Mouse (Mus musculus) kidney, embryonic 14.5 days (tissue): ENCODE data around the gene Pkd2l1. TPM values are rescaled to one million over a fixed set of nuclear protein-coding genes. Genes with fewer than 3 reads are reported as not detected.

Experiments
- ATAC-seq: fragments of 200-750 bp; cut with Nextera tagmentation; 2 replicates; pipeline ENCODE4 v1.8.0; 2017; ENCODE audit warnings: moderate number of reproducible peaks, mild to moderate bottlenecking, moderate TSS enrichment, moderate library complexity; ENCODE audit not compliant: low FRiP score, low TSS enrichment
- H3K27ac ChIP-seq: fragments of 300-500 bp; sonication (generic); 2 replicates; pipeline ENCODE4 v1.5.1; 2014; ENCODE audit warnings: low read depth, mild to moderate bottlenecking, low read length, moderate library complexity, mixed read lengths
- H3K27me3 ChIP-seq: fragments of 300-500 bp; sonication (generic); 2 replicates; pipeline ENCODE4 v1.6.1; 2014; ENCODE audit warnings: mild to moderate bottlenecking, low read length; ENCODE audit not compliant: control insufficient read depth, insufficient read depth
- H3K36me3 ChIP-seq: fragments of 300-500 bp; sonication (generic); 2 replicates; pipeline ENCODE4 v1.6.1; 2014; ENCODE audit warnings: low read length, mixed read lengths; ENCODE audit not compliant: control insufficient read depth, insufficient read depth
- H3K4me1 ChIP-seq: fragments of 300-500 bp; sonication (generic); 2 replicates; pipeline ENCODE4 v1.6.1; 2014; ENCODE audit warnings: low read length, mixed read lengths; ENCODE audit not compliant: control insufficient read depth, insufficient read depth
- H3K4me2 ChIP-seq: fragments of 300-500 bp; sonication (generic); replicated peaks from 2 replicates; pipeline ENCODE4 v1.6.1; 2014; ENCODE audit warnings: low read depth, mild to moderate bottlenecking, low read length
- H3K4me3 ChIP-seq: fragments of 300-500 bp; sonication (generic); 2 replicates; pipeline ENCODE4 v1.5.1; 2014; ENCODE audit warnings: mild to moderate bottlenecking, low read length
- H3K9ac ChIP-seq: fragments of 300-500 bp; sonication (generic); 2 replicates; pipeline ENCODE4 v1.6.1; 2014; ENCODE audit warnings: low read depth, mild to moderate bottlenecking, low read length, moderate library complexity
- H3K9me3 ChIP-seq: fragments of 300-500 bp; sonication (generic); 2 replicates; pipeline ENCODE4 v1.6.1; 2016; ENCODE audit warnings: low read length; ENCODE audit not compliant: control insufficient read depth
- WGBS: fragments of 180-500 bp; shearing (Covaris S2); extraction: QIAGEN DNeasy Blood & Tissue Kit; methylation state at CpG from one replicate; pipeline ENCODE4 v1.1.7; 2014; 5-methylcytosine and 5-hydroxymethylcytosine counted together
- polyA plus RNA-seq: library from polyadenylated mRNA; unstranded; fragments of >200 nt; fragmentation: Nextera tagmentation; extraction: Ambion mirVana; gene quantifications from 2 replicates; pipeline ENCODE4 v1.2.1, GENCODE M21; 2014

Pkd2l1 gene
- polyA plus RNA-seq, 1 experiment from 2014 or later, result not detected

DNA sequence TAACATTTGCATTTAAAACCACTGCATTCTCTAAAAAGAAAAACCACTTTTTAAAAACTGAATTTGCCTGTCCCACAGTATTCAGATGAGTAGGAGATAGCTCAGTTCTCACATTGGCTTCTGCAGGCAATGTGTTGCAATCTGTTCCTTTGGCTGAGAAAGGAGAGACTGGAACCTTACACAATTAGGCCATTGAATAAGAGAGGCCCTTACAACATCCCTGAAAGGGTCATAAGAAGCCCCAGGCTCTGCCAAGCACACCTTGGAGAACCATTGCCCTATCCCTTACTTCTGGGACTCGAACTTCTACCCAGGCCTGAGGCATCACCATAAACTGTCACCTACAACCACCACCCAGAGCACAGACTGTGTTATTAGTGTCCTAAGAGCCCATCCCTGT is 11.7 kb downstream of the Pkd2l1 start:
- H3K9me3 ChIP-seq, result peaks cover 6% of the 10 kb centered on the region; the same call in 1 of the 2 replicates
- no peak overlapping the region for H3K9ac ChIP-seq
- no peak for ATAC-seq
- 96% methylated on average over 1 of the region's 1 CpGs for WGBS
- H3K4me3 ChIP-seq, result no peak overlapping the region
- no peaks in the 10 kb centered on the region for H3K36me3 ChIP-seq
- no peak overlapping the region for H3K27ac ChIP-seq
- H3K4me1 ChIP-seq, result no peaks in the 10 kb centered on the region
- no peaks in the 10 kb centered on the region for H3K27me3 ChIP-seq
- H3K4me2 ChIP-seq, result no peak overlapping the region

DNA sequence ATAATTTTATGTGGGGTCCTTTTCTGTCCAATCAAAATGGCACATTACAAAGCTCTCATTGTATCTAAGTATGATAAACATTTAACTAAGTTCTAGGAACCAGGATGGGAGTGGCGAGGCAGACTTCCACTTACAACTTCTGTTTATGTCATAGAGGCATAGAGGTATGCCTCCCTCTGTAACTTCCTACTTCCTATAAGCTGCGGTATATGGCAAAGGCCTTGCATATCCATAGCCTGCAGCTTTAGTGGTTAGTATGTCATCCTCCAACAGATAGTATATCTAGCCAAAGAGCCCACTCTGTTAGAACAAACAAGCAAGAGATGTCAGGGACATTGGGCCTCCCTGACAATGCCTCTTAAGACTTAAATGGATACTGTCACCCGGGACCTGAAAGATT is 15.5 kb downstream of the Pkd2l1 start:
- H3K9ac ChIP-seq, result no peak overlapping the region
- WGBS, result 87% methylated on average over 3 of the region's 3 CpGs
- no peak for ATAC-seq
- H3K9me3 ChIP-seq, result peaks cover 9% of the 10 kb centered on the region; the same call in 1 of the 2 replicates
- no peak overlapping the region for H3K4me2 ChIP-seq
- H3K4me1 ChIP-seq, result no peaks in the 10 kb centered on the region
- no peaks in the 10 kb centered on the region for H3K27me3 ChIP-seq
- H3K27ac ChIP-seq, result no peak overlapping the region
- no peaks in the 10 kb centered on the region for H3K36me3 ChIP-seq
- no peak overlapping the region for H3K4me3 ChIP-seq

- no peak overlapping the region for H3K4me3 ChIP-seq
- ATAC-seq, result no peak
- H3K36me3 ChIP-seq, result no peaks in the 10 kb centered on the region
- WGBS, result 69% methylated on average over 8 of the region's 8 CpGs
- H3K9me3 ChIP-seq, result peaks cover 9% of the 10 kb centered on the region; the same call in 1 of the 2 replicates
- H3K4me2 ChIP-seq, result no peak overlapping the region
- H3K4me1 ChIP-seq, result no peaks in the 10 kb centered on the region
- H3K27me3 ChIP-seq, result no peaks in the 10 kb centered on the region
- no peak overlapping the region for H3K9ac ChIP-seq
- H3K27ac ChIP-seq, result no peak overlapping the region
These were observed 17.4 kb downstream of the Pkd2l1 start for GRCm38 (mm10) chr19:44174835-44175234.

GRCm38 (mm10) chr19:44161515-44161914 is 30.7 kb downstream of the Pkd2l1 start:
- no peak for ATAC-seq
- Histone ChIP-seq H3K36me3 (no peaks in the 10 kb centered on the region), H3K27me3 (no peaks in the 10 kb centered on the region), H3K4me3 (no peak overlapping the region), H3K9me3 (no peaks in the 10 kb centered on the region), H3K4me2 (no peak overlapping the region), H3K9ac (no peak overlapping the region), H3K4me1 (no peaks in the 10 kb centered on the region), H3K27ac (no peak overlapping the region)
- WGBS, result 16% methylated on average over 3 of the region's 3 CpGs

- Histone ChIP-seq H3K27me3 (no peaks in the 10 kb centered on the region), H3K36me3 (no peaks in the 10 kb centered on the region), H3K4me3 (no peak overlapping the region), H3K9ac (no peak overlapping the region), H3K27ac (no peak overlapping the region), H3K4me2 (no peak overlapping the region), H3K4me1 (no peaks in the 10 kb centered on the region), H3K9me3 (no peaks in the 10 kb centered on the region)
- WGBS, result 86% methylated on average over 3 of the region's 3 CpGs
- ATAC-seq, result no peak
These were observed 32.9 kb downstream of the Pkd2l1 start for GRCm38 (mm10) chr19:44159386-44159785.

DNA sequence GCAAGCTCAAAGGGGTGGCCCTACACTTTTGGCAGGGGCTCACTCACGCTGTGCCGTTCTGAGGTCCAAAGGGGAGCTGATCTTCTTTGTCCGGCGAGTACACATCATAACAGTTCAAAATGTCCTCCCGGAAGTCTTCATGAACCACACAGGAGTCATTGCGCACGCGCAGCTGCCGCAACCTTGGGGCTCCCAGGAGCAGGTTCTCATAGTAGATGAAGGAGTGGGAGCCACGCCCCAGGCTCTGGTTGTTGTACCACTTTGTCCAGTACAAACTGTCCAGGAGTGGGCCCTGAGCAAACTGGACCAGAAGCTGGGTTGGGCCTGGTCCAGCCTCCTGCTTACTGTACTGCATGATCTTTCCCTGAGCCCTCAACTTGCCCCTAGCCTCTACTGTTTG is 35.2 kb downstream of the Pkd2l1 start:
- 94% methylated on average over 10 of the region's 10 CpGs for WGBS
- H3K36me3 ChIP-seq, result no peaks in the 10 kb centered on the region
- no peak overlapping the region for H3K4me3 ChIP-seq
- H3K27ac ChIP-seq, result no peak overlapping the region
- no peaks in the 10 kb centered on the region; the same call in 1 of the 2 replicates for H3K27me3 ChIP-seq
- no peaks in the 10 kb centered on the region for H3K9me3 ChIP-seq
- no peak overlapping the region for H3K9ac ChIP-seq
- no peak for ATAC-seq
- no peak overlapping the region for H3K4me2 ChIP-seq
- H3K4me1 ChIP-seq, result no peaks in the 10 kb centered on the region

DNA sequence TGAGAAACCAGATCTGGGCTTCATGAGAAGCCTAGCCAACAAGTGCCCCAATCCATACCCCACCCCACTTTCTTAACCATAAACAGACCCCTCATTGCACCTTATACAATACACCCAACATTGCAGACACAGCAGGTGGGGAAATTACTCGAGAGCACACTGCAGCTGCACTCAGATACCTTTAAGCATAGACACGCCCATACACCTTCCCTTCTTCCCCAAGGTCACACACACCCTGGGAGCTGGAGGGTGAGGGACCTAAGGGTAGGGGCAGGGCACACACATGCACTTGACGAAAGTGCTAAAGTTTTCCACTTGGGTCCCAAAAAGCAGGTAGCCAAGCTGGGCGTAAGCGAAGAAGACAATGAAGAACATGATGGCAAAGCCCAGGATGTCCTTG is 38.5 kb downstream of the Pkd2l1 start:
- no peaks in the 10 kb centered on the region for H3K36me3 ChIP-seq
- no peaks in the 10 kb centered on the region for H3K9me3 ChIP-seq
- no peak overlapping the region for H3K4me2 ChIP-seq
- no peak overlapping the region for H3K9ac ChIP-seq
- no peak for ATAC-seq
- H3K4me3 ChIP-seq, result no peak overlapping the region
- no peaks in the 10 kb centered on the region; the same call in 1 of the 2 replicates for H3K27me3 ChIP-seq
- H3K4me1 ChIP-seq, result no peaks in the 10 kb centered on the region
- no peak overlapping the region for H3K27ac ChIP-seq
- 81% methylated on average over 5 of the region's 5 CpGs for WGBS

GRCm38 (mm10) chr19:44148991-44149390 is 43.3 kb downstream of the Pkd2l1 start:
- Histone ChIP-seq H3K4me1 (peaks cover 8% of the 10 kb centered on the region), H3K27ac (no peak overlapping the region), H3K9ac (no peak overlapping the region), H3K36me3 (no peaks in the 10 kb centered on the region; the same call in 1 of the 2 replicates), H3K27me3 (no peaks in the 10 kb centered on the region; the same call in 1 of the 2 replicates), H3K4me3 (no peak overlapping the region), H3K4me2 (no peak overlapping the region), H3K9me3 (no peaks in the 10 kb centered on the region)
- no peak for ATAC-seq
- 82% methylated on average over 2 of the region's 2 CpGs for WGBS

- WGBS, result 34% methylated on average over 2 of the region's 2 CpGs
- H3K27me3 ChIP-seq, result no peaks in the 10 kb centered on the region; the same call in 1 of the 2 replicates
These were observed 43.9 kb downstream of the Pkd2l1 start for GRCm38 (mm10) chr19:44148345-44148744.

More at GRCm38 (mm10) chr19:44148345-44148744, 43.9 kb downstream of the Pkd2l1 start:
- Histone ChIP-seq H3K27ac (no peak overlapping the region), H3K4me2 (no peak overlapping the region), H3K9ac (no peak overlapping the region), H3K4me3 (no peak overlapping the region), H3K36me3 (peaks cover 4% of the 10 kb centered on the region; the same call in 1 of the 2 replicates), H3K9me3 (no peaks in the 10 kb centered on the region), H3K4me1 (peaks cover 8% of the 10 kb centered on the region)
- ATAC-seq, result no peak
